Mouse (Mus musculus): ENCODE results near the gene Gm7694. TPM values are rescaled to one million over a fixed set of nuclear protein-coding genes. Genes with fewer than 3 reads are reported as not detected.

The Gm7694 gene
- polyA plus RNA-seq, 1 experiment from 2014 or later: 2.2 TPM

GRCm38 (mm10) chr1:170273252-170273651, 32.9 kb downstream of the Gm7694 start:
- no peaks in the 10 kb centered on the region for H3K36me3 ChIP-seq
- H3K9ac ChIP-seq: no peak overlapping the region
- H3K27me3 ChIP-seq: no peaks in the 10 kb centered on the region
- 0 out of 2 replicates have a peak, but pooled peaks cover 5% of the 10 kb centered on the region for H3K9me3 ChIP-seq
- no peak overlapping the region for H3K4me3 ChIP-seq
- no peak overlapping the region for H3K4me2 ChIP-seq
- H3K4me1 ChIP-seq (replicated peaks): no peaks in the 10 kb centered on the region
- no peak for ATAC-seq (ENCODE audit: low FRiP score)
- H3K27ac ChIP-seq: no peak overlapping the region

GRCm38 (mm10) chr1:170270696-170271095, 35.4 kb downstream of the Gm7694 start:
- Histone ChIP-seq H3K4me2 (no peak overlapping the region), H3K27ac (no peak overlapping the region), H3K4me3 (no peak overlapping the region), H3K36me3 (no peaks in the 10 kb centered on the region), H3K27me3 (no peaks in the 10 kb centered on the region), H3K9me3 (0 out of 2 replicates have a peak, but pooled peaks cover 8% of the 10 kb centered on the region), H3K9ac (no peak overlapping the region), H3K4me1 (replicated peaks) (no peaks in the 10 kb centered on the region)
- ATAC-seq (ENCODE audit: low FRiP score): no peak
- 88% methylated on average over 4 of the region's 4 CpGs for whole genome bisulfite sequencing

GRCm38 (mm10) chr1:170270281-170270680, 35.9 kb downstream of the Gm7694 start:
- Histone ChIP-seq H3K4me1 (replicated peaks) (no peaks in the 10 kb centered on the region), H3K27ac (no peak overlapping the region), H3K27me3 (no peaks in the 10 kb centered on the region), H3K9ac (no peak overlapping the region), H3K9me3 (0 out of 2 replicates have a peak, but pooled peaks cover 5% of the 10 kb centered on the region), H3K36me3 (no peaks in the 10 kb centered on the region), H3K4me3 (no peak overlapping the region), H3K4me2 (no peak overlapping the region)
- ATAC-seq (ENCODE audit: low FRiP score): no peak
- WGBS: 86% methylated on average over 6 of the region's 6 CpGs

GRCm38 (mm10) chr1:170255560-170255910, 50.6 kb downstream of the Gm7694 start:
- Histone ChIP-seq H3K4me3 (peak overlapping the region; percentile 75), H3K27me3 (0 out of 2 replicates have a peak, but pooled peaks cover 4% of the 10 kb centered on the region), H3K27ac (peak overlapping the region; percentile 73), H3K36me3 (no peaks in the 10 kb centered on the region), H3K4me2 (peak overlapping the region; percentile 88), H3K4me1 (replicated peaks) (peaks cover 6% of the 10 kb centered on the region), H3K9me3 (no peaks in the 10 kb centered on the region), H3K9ac (peak overlapping the region; percentile 91)
- WGBS: 6% methylated on average over 32 of the region's 32 CpGs
- peak; percentile 100 for ATAC-seq (ENCODE audit: low FRiP score)

GRCm38 (mm10) chr1:170254893-170255559, 51.1 kb downstream of the Gm7694 start:
- 24% methylated on average over 30 of the region's 30 CpGs for WGBS
- peak; percentile 94 for ATAC-seq (ENCODE audit: low FRiP score)
- Histone ChIP-seq H3K27me3 (peaks cover 9% of the 10 kb centered on the region; the same call in 1 of the 2 replicates), H3K4me2 (peak overlapping the region; percentile 88), H3K4me1 (replicated peaks) (peaks cover 6% of the 10 kb centered on the region), H3K4me3 (peak overlapping the region; percentile 75), H3K9ac (peak overlapping the region; percentile 91), H3K27ac (peak overlapping the region; percentile 73), H3K9me3 (no peaks in the 10 kb centered on the region), H3K36me3 (no peaks in the 10 kb centered on the region)

Other genes with a start within 250 kb of the Gm7694 start
- 9.4 and 12.5 TPM in 2 replicates for gene Ddr2, start 195.6 kb downstream of the Gm7694 start, polyA plus RNA-seq (2015; fragmentation: Nextera tagmentation; extraction: Ambion mirVana)
- 63.0 and 63.7 TPM in 2 replicates for gene Uap1, start 131.4 kb downstream of the Gm7694 start, polyA plus RNA-seq (2015; fragmentation: Nextera tagmentation; extraction: Ambion mirVana)
- 8.4 and 8.7 TPM in 2 replicates for gene Uhmk1, start 90.9 kb downstream of the Gm7694 start, polyA plus RNA-seq (2015; fragmentation: Nextera tagmentation; extraction: Ambion mirVana)
- not detected in 2 replicates for gene Sh2d1b2, start 73.6 kb downstream of the Gm7694 start, polyA plus RNA-seq (2015; fragmentation: Nextera tagmentation; extraction: Ambion mirVana)
- not detected in 2 replicates for gene Sh2d1b1, start 29.0 kb downstream of the Gm7694 start, polyA plus RNA-seq (2015; fragmentation: Nextera tagmentation; extraction: Ambion mirVana)
- 1.1 and 1.2 TPM in 2 replicates for gene Spata46, start 2.5 kb upstream of the Gm7694 start, polyA plus RNA-seq (2015; fragmentation: Nextera tagmentation; extraction: Ambion mirVana)

All from hindbrain, embryonic 13.5 days (tissue).